Mouse (Mus musculus): Measurements from ENCODE around the gene Dcst1.
A peak's percentile ranks its signal among the peaks of the same experiment; 100 is the strongest.

- TF ChIP-seq CTCF (IDR thresholded peaks at IDR 0.05; ENCODE audit: borderline replicate concordance, insufficient read depth, low read length) (no peak), POLR2A (IDR thresholded peaks at IDR 0.05; ENCODE audit: low read depth, low read length) (peak; percentile 69)
These were observed 27.1 kb downstream of the Dcst1 start, which contains the start of gene Efna4 for GRCm38 (mm10) chr3:89337721-89338578.

All from embryonic fibroblast, embryonic 13.5 days (primary cell).